Mouse (Mus musculus): ENCODE measurements around the gene C130074G19Rik. TPM values are rescaled to one million over a fixed set of nuclear protein-coding genes. Genes with fewer than 3 reads are reported as not detected.
A peak's percentile ranks its signal among the peaks of the same experiment; 100 is the strongest.

Gene C130074G19Rik
- polyA plus RNA-seq, 1 experiment from 2014 or later = 2.7 TPM

DNA sequence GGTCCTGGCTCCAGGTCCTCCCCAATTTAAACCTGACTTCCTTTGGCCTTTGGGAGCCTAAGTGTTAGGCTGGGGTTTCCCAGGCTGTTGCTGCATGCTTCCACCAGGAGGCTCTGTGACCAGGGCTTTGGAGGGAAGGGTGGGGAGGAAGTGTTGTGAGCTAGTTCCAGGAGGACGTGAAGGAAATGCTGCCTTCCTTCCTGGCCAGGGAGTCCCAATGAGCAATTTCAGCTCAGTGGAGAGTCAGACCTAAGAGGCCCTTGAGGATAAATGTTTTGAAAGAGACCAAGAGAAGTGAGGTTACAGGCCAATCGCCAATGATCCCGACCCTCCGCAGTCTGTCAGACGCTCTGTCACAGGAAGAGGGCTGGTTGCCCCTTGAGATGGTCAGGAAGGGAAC, 29.7 kb downstream of the C130074G19Rik start:
- 18% methylated on average over 5 of the region's 5 CpGs for WGBS
- peak; percentile 41 for ATAC-seq (replicated peaks; ENCODE audit: low FRiP score)
- Histone ChIP-seq H3K4me3 (replicated peaks) (peak overlapping the region; percentile 21; the same call in 1 of the 2 replicates), H3K9me3 (replicated peaks) (no peaks in the 10 kb centered on the region), H3K27ac (peak overlapping the region; percentile 89), H3K36me3 (no peaks in the 10 kb centered on the region), H3K4me1 (peaks cover 31% of the 10 kb centered on the region), H3K9ac (no peak overlapping the region), H3K27me3 (peaks cover 4% of the 10 kb centered on the region; the same call in 1 of the 2 replicates), H3K4me2 (peak overlapping the region; percentile 51)

DNA sequence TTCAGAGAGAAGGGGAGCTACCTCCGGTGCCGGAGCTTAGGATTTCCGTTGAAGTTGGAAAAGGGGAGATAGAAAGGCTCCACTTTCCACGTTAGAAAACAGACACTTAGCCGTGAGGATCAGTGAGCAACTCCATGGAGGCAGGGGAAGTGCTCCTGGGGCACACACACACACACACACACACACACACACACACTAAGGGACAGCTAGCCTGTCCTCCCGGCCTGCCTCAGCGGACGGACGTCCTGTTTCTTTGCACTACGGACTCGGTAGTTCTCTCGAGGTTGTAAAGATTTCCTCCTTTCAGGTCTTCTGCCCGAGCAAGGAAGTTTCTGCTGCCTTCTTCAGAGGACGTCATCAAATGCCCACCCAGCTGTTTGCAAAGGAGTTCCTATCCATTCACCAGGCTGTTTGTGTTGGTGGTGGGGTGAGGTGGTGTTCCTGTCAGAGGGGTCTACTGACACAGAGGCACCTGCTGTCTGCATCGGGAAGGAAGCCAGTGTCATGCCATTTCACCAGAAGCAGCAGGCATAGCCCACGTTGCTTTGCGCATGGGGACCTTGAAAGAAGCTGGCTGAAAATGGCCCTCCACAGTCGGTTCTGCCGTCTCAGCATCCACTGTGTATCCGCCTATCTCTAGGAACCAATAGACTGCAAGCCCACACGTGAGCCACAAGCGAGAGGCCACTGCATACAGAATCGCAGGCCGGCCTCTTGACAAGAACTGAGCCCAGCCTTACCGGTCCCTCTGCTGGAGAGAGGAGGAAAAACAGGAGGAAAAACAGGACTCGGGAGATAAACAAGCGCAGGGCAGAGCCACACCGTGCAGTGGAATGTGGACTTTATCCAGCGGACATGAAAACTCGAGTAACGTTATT, 31.0 kb downstream of the C130074G19Rik start:
- 9% methylated on average over 31 of the region's 31 CpGs for WGBS
- Histone ChIP-seq H3K4me3 (replicated peaks) (peak overlapping the region; percentile 1), H3K4me2 (peak overlapping the region; percentile 47), H3K36me3 (no peaks in the 10 kb centered on the region), H3K27ac (peak overlapping the region; percentile 37), H3K27me3 (peaks cover 13% of the 10 kb centered on the region), H3K4me1 (peaks cover 31% of the 10 kb centered on the region), H3K9me3 (replicated peaks) (no peaks in the 10 kb centered on the region), H3K9ac (0 out of 2 replicates have a peak overlapping the region, but pooled peaks have one; percentile 14)
- peak; percentile 89 for ATAC-seq (replicated peaks; ENCODE audit: low FRiP score)

DNA sequence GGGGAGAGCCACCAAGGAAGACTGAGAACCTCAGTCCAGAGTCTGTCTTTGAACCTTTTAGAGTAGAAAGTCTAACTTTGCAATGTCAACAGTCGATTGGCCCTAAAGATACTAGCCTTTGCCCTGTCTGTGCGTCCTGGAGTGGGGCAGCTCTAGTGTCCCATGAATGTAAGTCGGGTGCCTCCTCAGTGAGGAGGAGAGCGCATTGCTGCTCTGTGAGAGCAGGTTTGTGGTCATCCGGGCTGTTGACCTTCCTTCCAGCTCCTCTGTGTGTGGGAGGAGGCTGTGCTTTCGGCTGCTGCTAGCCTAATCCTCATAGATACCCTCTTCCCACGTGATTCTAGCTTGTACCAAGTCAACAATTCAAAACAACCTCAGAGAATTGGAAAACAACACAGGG, 31.9 kb downstream of the C130074G19Rik start:
- H3K9me3 ChIP-seq (replicated peaks) = no peaks in the 10 kb centered on the region
- WGBS = 19% methylated on average over 7 of the region's 7 CpGs
- H3K4me3 ChIP-seq (replicated peaks) = no peak overlapping the region
- H3K4me2 ChIP-seq = peak overlapping the region; percentile 47
- H3K4me1 ChIP-seq = peaks cover 39% of the 10 kb centered on the region
- H3K27ac ChIP-seq = peak overlapping the region; percentile 37
- no peak for ATAC-seq (replicated peaks; ENCODE audit: low FRiP score)
- no peak overlapping the region for H3K9ac ChIP-seq
- peaks cover 13% of the 10 kb centered on the region for H3K27me3 ChIP-seq
- no peaks in the 10 kb centered on the region for H3K36me3 ChIP-seq

DNA sequence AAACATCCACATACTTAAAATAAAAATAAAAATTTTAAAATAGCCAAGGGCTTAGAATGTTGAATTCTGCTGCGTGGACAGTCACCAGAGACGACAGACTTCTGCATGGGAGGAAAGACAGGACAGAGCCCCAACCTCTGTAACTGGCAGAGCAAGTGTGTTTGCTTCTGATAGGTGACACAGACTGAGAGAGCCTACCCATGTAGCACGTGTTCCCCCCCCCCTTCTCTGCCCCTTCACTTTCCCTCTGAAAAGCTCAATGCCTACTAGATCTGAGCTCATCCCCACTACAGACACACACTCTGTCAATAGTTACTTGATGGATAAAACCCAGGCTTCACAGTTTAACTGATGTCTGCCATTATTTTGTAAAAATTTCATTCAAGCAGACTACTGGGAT, 36.0 kb downstream of the C130074G19Rik start:
- no peaks in the 10 kb centered on the region for H3K36me3 ChIP-seq
- 69% methylated on average over 3 of the region's 3 CpGs for WGBS
- no peak overlapping the region for H3K4me3 ChIP-seq (replicated peaks)
- ATAC-seq (replicated peaks; ENCODE audit: low FRiP score) = no peak
- peaks cover 13% of the 10 kb centered on the region for H3K27me3 ChIP-seq
- H3K9ac ChIP-seq = no peak overlapping the region
- H3K4me1 ChIP-seq = peaks cover 40% of the 10 kb centered on the region
- H3K4me2 ChIP-seq = peak overlapping the region; percentile 96
- H3K9me3 ChIP-seq (replicated peaks) = no peaks in the 10 kb centered on the region
- H3K27ac ChIP-seq = no peak overlapping the region

DNA sequence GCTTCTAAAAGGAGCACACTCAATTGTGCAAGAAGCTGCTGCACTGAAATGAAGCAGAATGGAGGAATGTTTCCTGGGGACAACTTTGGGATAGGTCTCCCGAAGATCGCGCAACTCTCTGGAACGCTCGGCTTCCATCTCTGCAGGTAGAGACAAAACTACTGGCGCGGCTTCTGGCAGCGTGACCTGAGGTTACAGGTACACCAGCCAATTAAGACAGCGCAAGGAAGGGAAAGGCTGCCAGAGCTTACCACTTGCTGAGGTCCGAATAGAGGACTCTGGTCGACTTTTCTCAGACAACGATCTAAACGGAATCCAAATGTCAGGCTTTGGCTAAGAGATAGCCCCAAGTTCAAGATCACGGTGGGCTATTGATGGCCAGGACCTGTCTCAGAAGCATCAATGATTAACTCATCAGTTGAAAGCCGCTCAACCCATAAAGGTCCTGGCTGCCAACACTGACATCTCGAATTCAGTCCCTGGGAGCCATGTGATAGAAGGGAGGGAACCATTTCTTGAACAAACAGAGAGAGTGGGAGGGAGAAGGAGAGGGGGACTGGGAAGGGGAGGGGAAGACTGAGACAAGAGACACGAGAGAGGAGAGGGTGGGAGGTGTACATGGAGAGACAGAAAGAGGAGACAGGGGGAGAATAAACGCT, 36.8 kb downstream of the C130074G19Rik start, which contains the start of gene Marc2:
Gene Marc2 (minus strand): TSS at position 360 of the 659 bp plus-strand sequence.
- no peaks in the 10 kb centered on the region for H3K36me3 ChIP-seq
- H3K4me2 ChIP-seq = peak within 1 kb of the TSS; percentile 96
- H3K4me1 ChIP-seq = peaks cover 32% of the 10 kb centered on the region
- H3K9ac ChIP-seq = peak within 1 kb of the TSS; percentile 89
- WGBS = 4% methylated on average over 18 of the region's 18 CpGs
- H3K9me3 ChIP-seq (replicated peaks) = no peaks in the 10 kb centered on the region
- H3K4me3 ChIP-seq (replicated peaks) = peak within 1 kb of the TSS; percentile 73
- peak within 1 kb of the TSS; percentile 91 for H3K27ac ChIP-seq
- peaks cover 13% of the 10 kb centered on the region for H3K27me3 ChIP-seq
- ATAC-seq (replicated peaks; ENCODE audit: low FRiP score) = peak; percentile 16

DNA sequence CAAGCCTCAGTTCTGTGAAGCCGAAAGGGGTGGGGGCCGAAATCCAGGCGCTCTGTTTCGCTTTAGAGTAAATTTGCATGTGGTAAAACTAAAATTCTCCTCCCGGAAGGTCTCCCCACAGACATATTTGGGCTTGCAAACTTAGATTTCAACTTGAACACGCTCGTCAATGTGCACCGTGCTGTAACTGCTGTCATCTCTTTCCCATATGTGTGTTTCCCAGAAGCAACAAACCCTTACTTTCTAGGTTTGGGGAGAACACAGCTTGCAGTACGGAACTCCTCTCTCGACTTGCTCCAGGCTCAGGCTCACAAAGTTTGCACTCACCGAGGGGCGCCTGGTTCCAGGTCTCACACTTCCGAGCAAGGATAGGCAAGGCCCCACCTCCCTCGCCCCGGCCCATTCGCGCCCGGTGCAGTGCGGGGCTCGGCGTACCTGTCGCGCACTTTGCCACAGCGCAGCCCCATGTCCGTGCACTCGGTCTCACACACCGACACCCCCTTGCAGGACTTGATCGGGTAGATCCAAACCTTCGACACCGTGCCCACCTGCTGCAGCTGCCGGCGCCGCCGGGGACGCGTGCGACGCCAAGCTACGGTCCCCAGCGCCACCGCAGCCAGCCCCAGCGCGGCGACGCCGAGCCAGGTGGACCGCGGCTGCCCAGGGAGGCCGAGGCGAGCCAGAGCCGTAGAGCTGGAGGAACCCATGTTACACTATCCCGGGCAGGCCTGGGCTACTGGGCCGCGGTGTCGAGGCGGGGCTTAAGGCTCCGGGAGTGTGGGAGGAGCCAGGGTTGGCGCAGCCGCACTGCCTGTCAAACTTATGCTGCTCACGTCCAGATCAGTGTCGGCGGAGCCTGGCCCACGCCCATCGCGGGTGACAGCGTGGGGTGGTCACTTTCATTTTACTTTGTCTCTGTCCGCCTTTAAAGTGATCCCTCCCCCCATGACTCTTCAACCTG, 37.6 kb downstream of the C130074G19Rik start:
- Histone ChIP-seq H3K27me3 (peaks cover 13% of the 10 kb centered on the region), H3K9ac (peak overlapping the region; percentile 89), H3K9me3 (replicated peaks) (no peaks in the 10 kb centered on the region), H3K36me3 (peaks cover 2% of the 10 kb centered on the region), H3K4me3 (replicated peaks) (peak overlapping the region; percentile 73), H3K4me1 (peaks cover 29% of the 10 kb centered on the region), H3K4me2 (peak overlapping the region; percentile 96), H3K27ac (peak overlapping the region; percentile 91)
- peak; percentile 98 for ATAC-seq (replicated peaks; ENCODE audit: low FRiP score)
- under 1% methylated on average over 67 of the region's 67 CpGs for WGBS

DNA sequence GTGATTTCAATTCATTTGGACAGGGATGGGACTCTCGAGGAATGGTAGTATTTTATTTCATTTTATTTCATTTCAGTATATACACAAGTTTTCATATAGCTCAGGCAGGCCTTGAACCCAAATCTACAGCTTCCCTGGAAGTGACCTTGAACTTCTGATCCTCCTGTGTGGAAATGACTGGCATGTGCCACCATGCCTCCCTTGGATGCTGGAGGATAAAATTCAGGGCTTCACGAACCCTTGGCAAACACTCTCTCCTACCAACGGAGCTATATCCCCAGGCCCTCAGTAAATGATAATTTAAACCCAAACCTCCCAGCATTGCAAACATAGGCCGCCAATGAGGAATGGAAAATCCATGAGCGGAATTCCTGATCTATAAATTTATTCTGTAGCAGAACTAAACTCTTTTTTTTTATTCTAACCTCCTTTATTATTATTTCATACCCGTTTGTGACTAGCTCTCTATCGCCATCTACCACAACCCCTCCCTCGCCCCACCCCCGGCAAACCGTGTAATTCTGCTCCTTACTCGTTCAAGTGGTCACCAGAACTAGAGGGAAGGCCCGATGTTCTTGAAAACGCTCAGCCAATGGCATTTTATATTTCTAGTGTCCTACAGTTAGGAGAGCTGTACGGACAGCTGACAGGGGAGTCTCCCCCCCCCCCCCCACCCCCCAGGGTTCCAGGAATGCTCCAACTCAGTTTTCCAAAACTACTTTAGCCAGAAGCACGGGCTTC, 38.5 kb downstream of the C130074G19Rik start:
- Histone ChIP-seq H3K27me3 (peaks cover 13% of the 10 kb centered on the region), H3K9ac (peak overlapping the region; percentile 89), H3K4me2 (peak overlapping the region; percentile 96), H3K27ac (peak overlapping the region; percentile 91), H3K4me3 (replicated peaks) (peak overlapping the region; percentile 73), H3K9me3 (replicated peaks) (no peaks in the 10 kb centered on the region), H3K4me1 (peaks cover 29% of the 10 kb centered on the region), H3K36me3 (peaks cover 9% of the 10 kb centered on the region)
- WGBS = 19% methylated on average over 15 of the region's 15 CpGs
- no peak for ATAC-seq (replicated peaks; ENCODE audit: low FRiP score)

DNA sequence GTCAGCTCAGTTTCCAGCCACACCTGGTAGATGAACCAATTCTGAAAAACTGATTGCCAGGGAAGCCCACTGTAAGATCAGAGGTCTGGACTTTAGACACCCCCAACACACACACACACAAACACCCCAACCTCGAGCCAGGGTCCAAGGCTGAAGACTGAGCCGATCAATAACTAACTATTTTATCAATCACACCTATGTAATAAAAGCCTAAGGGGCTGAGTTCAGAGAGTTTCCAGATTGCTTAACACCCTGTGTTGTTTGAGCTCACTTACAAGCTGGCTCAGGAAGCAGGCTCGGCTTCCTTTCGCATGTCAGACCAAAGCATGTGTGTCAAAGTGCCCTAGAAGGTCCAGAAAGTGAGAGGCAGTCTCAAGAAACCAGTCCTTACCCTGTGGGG, 45.4 kb downstream of the C130074G19Rik start:
- Histone ChIP-seq H3K4me1 (no peaks in the 10 kb centered on the region), H3K27me3 (no peaks in the 10 kb centered on the region), H3K4me2 (no peak overlapping the region), H3K9ac (no peak overlapping the region), H3K4me3 (replicated peaks) (no peak overlapping the region), H3K36me3 (peaks cover 52% of the 10 kb centered on the region), H3K27ac (no peak overlapping the region), H3K9me3 (replicated peaks) (no peaks in the 10 kb centered on the region)
- WGBS = 54% methylated on average over 4 of the region's 4 CpGs
- ATAC-seq (replicated peaks; ENCODE audit: low FRiP score) = no peak

DNA sequence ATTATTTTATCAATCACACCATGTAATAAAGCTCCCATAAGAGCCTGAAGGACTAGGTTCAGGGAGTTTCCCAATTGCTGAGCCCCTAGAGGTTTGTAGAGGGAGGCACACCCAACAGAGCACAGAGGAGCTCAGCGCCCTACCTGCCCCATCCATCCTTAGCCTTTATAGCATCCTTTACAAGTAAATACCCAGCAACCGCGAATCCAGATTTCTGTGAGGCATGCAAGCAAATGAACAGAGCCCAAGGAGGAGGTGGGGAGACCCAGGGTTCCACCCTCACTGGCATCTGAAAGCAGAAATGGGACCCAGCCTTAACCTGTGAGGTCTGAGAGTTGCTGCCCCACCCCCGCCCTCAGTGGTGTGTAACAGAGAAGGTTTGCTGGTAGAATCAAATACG, 46.7 kb downstream of the C130074G19Rik start:
- H3K27me3 ChIP-seq = no peaks in the 10 kb centered on the region
- 80% methylated on average over 5 of the region's 5 CpGs for WGBS
- H3K4me3 ChIP-seq (replicated peaks) = no peak overlapping the region
- H3K9me3 ChIP-seq (replicated peaks) = no peaks in the 10 kb centered on the region
- no peaks in the 10 kb centered on the region for H3K4me1 ChIP-seq
- ATAC-seq (replicated peaks; ENCODE audit: low FRiP score) = no peak
- H3K36me3 ChIP-seq = peaks cover 65% of the 10 kb centered on the region
- no peak overlapping the region for H3K4me2 ChIP-seq
- H3K27ac ChIP-seq = no peak overlapping the region
- H3K9ac ChIP-seq = no peak overlapping the region

DNA sequence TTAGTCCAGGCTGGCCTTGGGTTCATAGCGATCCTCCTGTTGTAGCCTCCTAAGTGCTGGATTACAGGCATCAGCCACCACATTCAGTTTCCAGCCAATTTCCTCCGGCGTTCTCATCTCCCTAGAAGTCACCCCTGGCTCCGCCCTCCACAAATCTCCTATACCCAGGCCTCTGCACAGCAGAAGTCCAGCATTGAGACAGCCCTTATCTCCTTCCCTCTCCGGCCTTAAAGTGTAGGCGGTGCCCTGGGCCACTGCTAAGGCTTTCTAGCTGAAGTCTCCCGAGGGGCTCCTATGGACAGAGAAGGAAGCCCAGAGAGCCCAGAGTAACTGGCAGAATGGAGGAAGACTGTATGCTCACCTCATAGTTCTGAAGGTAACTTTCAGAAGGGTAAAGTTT, 49.5 kb downstream of the C130074G19Rik start:
- 86% methylated on average over 7 of the region's 7 CpGs for WGBS
- Histone ChIP-seq H3K27me3 (no peaks in the 10 kb centered on the region), H3K9me3 (replicated peaks) (no peaks in the 10 kb centered on the region), H3K36me3 (peaks cover 75% of the 10 kb centered on the region), H3K4me2 (no peak overlapping the region), H3K4me1 (no peaks in the 10 kb centered on the region), H3K27ac (no peak overlapping the region), H3K9ac (no peak overlapping the region), H3K4me3 (replicated peaks) (no peak overlapping the region)
- no peak for ATAC-seq (replicated peaks; ENCODE audit: low FRiP score)

DNA sequence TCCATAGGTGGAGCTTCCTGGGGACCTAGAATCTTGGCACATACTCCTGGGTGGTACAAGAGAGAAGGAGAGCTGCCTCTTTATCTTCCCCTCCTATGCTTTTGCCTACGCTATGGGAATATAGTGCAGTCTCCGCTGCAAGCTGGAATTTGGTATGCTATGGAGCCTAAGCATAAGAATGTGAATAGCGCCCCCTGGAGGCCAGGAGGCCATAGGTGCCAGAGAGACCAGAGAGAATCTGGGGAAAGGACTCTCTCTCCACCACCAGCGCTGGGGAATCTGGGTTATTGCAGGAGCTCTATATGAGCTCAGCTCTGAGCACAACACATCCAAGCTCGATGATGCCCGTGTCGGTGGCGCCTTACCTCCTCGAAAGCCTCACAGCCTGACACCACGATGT, 50.8 kb downstream of the C130074G19Rik start:
- H3K4me3 ChIP-seq (replicated peaks) = no peak overlapping the region
- no peaks in the 10 kb centered on the region for H3K27me3 ChIP-seq
- H3K27ac ChIP-seq = no peak overlapping the region
- no peak overlapping the region for H3K9ac ChIP-seq
- H3K36me3 ChIP-seq = peaks cover 71% of the 10 kb centered on the region
- ATAC-seq (replicated peaks; ENCODE audit: low FRiP score) = no peak
- peaks cover 2% of the 10 kb centered on the region; the same call in 1 of the 2 replicates for H3K4me1 ChIP-seq
- no peaks in the 10 kb centered on the region for H3K9me3 ChIP-seq (replicated peaks)
- WGBS = 83% methylated on average over 10 of the region's 10 CpGs
- H3K4me2 ChIP-seq = no peak overlapping the region
